Mouse (Mus musculus): Measurements from ENCODE around the gene Fam83b. TPM values are rescaled to one million over a fixed set of nuclear protein-coding genes. Genes with fewer than 3 reads are reported as not detected.

Gene Fam83b
- polyA plus RNA-seq, 1 experiment = 3.7 TPM

- Histone ChIP-seq H3K27me3 (ENCODE audit: control insufficient read depth, insufficient read depth, low read length, poor library complexity, severe bottlenecking) (no peaks in the 10 kb centered on the region), H3K4me1 (ENCODE audit: control insufficient read depth, insufficient read depth, low read length) (no peaks in the 10 kb centered on the region), H3K9ac (ENCODE audit: low read depth, poor library complexity, severe bottlenecking) (no peak overlapping the region), H3K36me3 (ENCODE audit: control insufficient read depth, insufficient read depth, low read length, poor library complexity, severe bottlenecking) (no peaks in the 10 kb centered on the region), H3K9me3 (replicated peaks; ENCODE audit: control insufficient read depth, insufficient read depth, low read length, poor library complexity, severe bottlenecking) (no peaks in the 10 kb centered on the region), H3K27ac (ENCODE audit: insufficient read depth, low read length) (no peak overlapping the region), H3K4me3 (ENCODE audit: low read depth, low read length) (no peak overlapping the region)
- TF ChIP-seq CTCF (IDR thresholded peaks at IDR 0.05; ENCODE audit: low read depth, low read length) = no peak
- no peak for TF ChIP-seq POLR2A (IDR thresholded peaks at IDR 0.05; ENCODE audit: insufficient read depth, low read length)
- TF ChIP-seq EP300 (IDR thresholded peaks at IDR 0.05; ENCODE audit: insufficient read depth, low read depth, low read length) = no peak
These were observed 27.6 kb downstream of the Fam83b start for GRCm38 (mm10) chr9:76539271-76539670.

GRCm38 (mm10) chr9:76536032-76536431 lies 30.9 kb downstream of the Fam83b start:
- TF ChIP-seq EP300 (IDR thresholded peaks at IDR 0.05; ENCODE audit: insufficient read depth, low read depth, low read length) (no peak), CTCF (IDR thresholded peaks at IDR 0.05; ENCODE audit: low read depth, low read length) (no peak), POLR2A (IDR thresholded peaks at IDR 0.05; ENCODE audit: insufficient read depth, low read length) (no peak)
- Histone ChIP-seq H3K4me3 (ENCODE audit: low read depth, low read length) (no peak overlapping the region), H3K36me3 (ENCODE audit: control insufficient read depth, insufficient read depth, low read length, poor library complexity, severe bottlenecking) (no peaks in the 10 kb centered on the region), H3K4me1 (ENCODE audit: control insufficient read depth, insufficient read depth, low read length) (no peaks in the 10 kb centered on the region), H3K9me3 (replicated peaks; ENCODE audit: control insufficient read depth, insufficient read depth, low read length, poor library complexity, severe bottlenecking) (no peaks in the 10 kb centered on the region; the same call in 1 of the 2 replicates), H3K9ac (ENCODE audit: low read depth, poor library complexity, severe bottlenecking) (no peak overlapping the region), H3K27ac (ENCODE audit: insufficient read depth, low read length) (no peak overlapping the region), H3K27me3 (ENCODE audit: control insufficient read depth, insufficient read depth, low read length, poor library complexity, severe bottlenecking) (no peaks in the 10 kb centered on the region)

- Histone ChIP-seq H3K9ac (ENCODE audit: low read depth, poor library complexity, severe bottlenecking) (no peak overlapping the region), H3K27ac (ENCODE audit: insufficient read depth, low read length) (no peak overlapping the region), H3K4me1 (ENCODE audit: control insufficient read depth, insufficient read depth, low read length) (no peaks in the 10 kb centered on the region), H3K4me3 (ENCODE audit: low read depth, low read length) (no peak overlapping the region), H3K9me3 (replicated peaks; ENCODE audit: control insufficient read depth, insufficient read depth, low read length, poor library complexity, severe bottlenecking) (no peaks in the 10 kb centered on the region; the same call in 1 of the 2 replicates), H3K27me3 (ENCODE audit: control insufficient read depth, insufficient read depth, low read length, poor library complexity, severe bottlenecking) (no peaks in the 10 kb centered on the region), H3K36me3 (ENCODE audit: control insufficient read depth, insufficient read depth, low read length, poor library complexity, severe bottlenecking) (no peaks in the 10 kb centered on the region)
- TF ChIP-seq EP300 (IDR thresholded peaks at IDR 0.05; ENCODE audit: insufficient read depth, low read depth, low read length) (no peak), CTCF (IDR thresholded peaks at IDR 0.05; ENCODE audit: low read depth, low read length) (no peak), POLR2A (IDR thresholded peaks at IDR 0.05; ENCODE audit: insufficient read depth, low read length) (no peak)
These were observed 34.5 kb downstream of the Fam83b start for GRCm38 (mm10) chr9:76532403-76532802.

DNA sequence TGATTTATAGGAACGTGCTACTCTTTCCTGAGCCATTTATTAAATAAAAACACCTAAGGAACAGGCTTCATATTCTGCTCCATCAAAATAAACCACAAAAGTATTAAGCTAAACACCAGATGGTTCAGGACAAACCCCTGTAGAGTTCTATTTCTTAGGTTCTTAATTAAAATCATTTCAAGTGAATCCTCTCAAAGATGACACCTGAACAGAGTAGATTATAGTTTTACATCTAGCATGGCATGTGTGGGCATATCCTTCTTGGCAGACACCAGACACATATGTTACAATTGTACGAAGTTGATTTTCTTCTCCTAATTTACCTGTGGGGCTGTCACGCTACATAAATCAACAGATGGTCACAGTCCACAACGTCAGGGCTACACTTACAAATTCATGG lies 35.5 kb downstream of the Fam83b start:
- H3K27ac ChIP-seq (ENCODE audit: insufficient read depth, low read length) = no peak overlapping the region
- H3K36me3 ChIP-seq (ENCODE audit: control insufficient read depth, insufficient read depth, low read length, poor library complexity, severe bottlenecking) = no peaks in the 10 kb centered on the region
- H3K4me1 ChIP-seq (ENCODE audit: control insufficient read depth, insufficient read depth, low read length) = no peaks in the 10 kb centered on the region
- H3K9me3 ChIP-seq (replicated peaks; ENCODE audit: control insufficient read depth, insufficient read depth, low read length, poor library complexity, severe bottlenecking) = no peaks in the 10 kb centered on the region; the same call in 1 of the 2 replicates
- no peak overlapping the region for H3K9ac ChIP-seq (ENCODE audit: low read depth, poor library complexity, severe bottlenecking)
- TF ChIP-seq EP300 (IDR thresholded peaks at IDR 0.05; ENCODE audit: insufficient read depth, low read depth, low read length) (no peak), CTCF (IDR thresholded peaks at IDR 0.05; ENCODE audit: low read depth, low read length) (no peak), POLR2A (IDR thresholded peaks at IDR 0.05; ENCODE audit: insufficient read depth, low read length) (no peak)
- no peaks in the 10 kb centered on the region for H3K27me3 ChIP-seq (ENCODE audit: control insufficient read depth, insufficient read depth, low read length, poor library complexity, severe bottlenecking)
- H3K4me3 ChIP-seq (ENCODE audit: low read depth, low read length) = no peak overlapping the region

GRCm38 (mm10) chr9:76525592-76525991 lies 41.3 kb downstream of the Fam83b start:
- TF ChIP-seq EP300 (IDR thresholded peaks at IDR 0.05; ENCODE audit: insufficient read depth, low read depth, low read length) = no peak
- no peak for TF ChIP-seq CTCF (IDR thresholded peaks at IDR 0.05; ENCODE audit: low read depth, low read length)
- TF ChIP-seq POLR2A (IDR thresholded peaks at IDR 0.05; ENCODE audit: insufficient read depth, low read length) = no peak
- H3K9ac ChIP-seq (ENCODE audit: low read depth, poor library complexity, severe bottlenecking) = no peak overlapping the region
- no peaks in the 10 kb centered on the region for H3K27me3 ChIP-seq (ENCODE audit: control insufficient read depth, insufficient read depth, low read length, poor library complexity, severe bottlenecking)
- no peaks in the 10 kb centered on the region for H3K9me3 ChIP-seq (replicated peaks; ENCODE audit: control insufficient read depth, insufficient read depth, low read length, poor library complexity, severe bottlenecking)
- H3K4me1 ChIP-seq (ENCODE audit: control insufficient read depth, insufficient read depth, low read length) = no peaks in the 10 kb centered on the region
- no peaks in the 10 kb centered on the region for H3K36me3 ChIP-seq (ENCODE audit: control insufficient read depth, insufficient read depth, low read length, poor library complexity, severe bottlenecking)
- no peak overlapping the region for H3K4me3 ChIP-seq (ENCODE audit: low read depth, low read length)
- no peak overlapping the region for H3K27ac ChIP-seq (ENCODE audit: insufficient read depth, low read length)

DNA sequence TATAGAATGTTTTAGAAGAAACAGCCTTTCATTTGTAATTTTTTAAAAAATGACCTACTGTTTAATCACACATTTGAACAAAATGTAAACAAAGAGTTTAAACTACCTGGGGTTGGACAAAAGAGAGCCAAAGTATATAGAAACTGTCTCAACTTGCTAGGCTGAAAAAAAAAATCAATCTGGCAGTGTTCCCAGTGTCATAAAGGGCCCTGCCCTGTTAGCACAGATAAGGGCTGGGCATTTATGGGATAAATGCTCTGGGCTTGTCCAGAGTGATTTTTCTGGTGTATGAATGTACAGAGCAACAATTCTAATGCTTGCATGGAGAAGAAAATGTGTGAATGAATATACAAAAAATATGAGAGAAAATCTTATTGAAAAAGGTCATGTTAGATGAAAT lies 43.8 kb downstream of the Fam83b start:
- no peak overlapping the region for H3K27ac ChIP-seq (ENCODE audit: insufficient read depth, low read length)

More for the DNA sequence above, 43.8 kb downstream of the Fam83b start:
- Histone ChIP-seq H3K4me3 (ENCODE audit: low read depth, low read length) (no peak overlapping the region), H3K36me3 (ENCODE audit: control insufficient read depth, insufficient read depth, low read length, poor library complexity, severe bottlenecking) (no peaks in the 10 kb centered on the region), H3K4me1 (ENCODE audit: control insufficient read depth, insufficient read depth, low read length) (no peaks in the 10 kb centered on the region), H3K9me3 (replicated peaks; ENCODE audit: control insufficient read depth, insufficient read depth, low read length, poor library complexity, severe bottlenecking) (no peaks in the 10 kb centered on the region), H3K27me3 (ENCODE audit: control insufficient read depth, insufficient read depth, low read length, poor library complexity, severe bottlenecking) (no peaks in the 10 kb centered on the region), H3K9ac (ENCODE audit: low read depth, poor library complexity, severe bottlenecking) (no peak overlapping the region)
- TF ChIP-seq EP300 (IDR thresholded peaks at IDR 0.05; ENCODE audit: insufficient read depth, low read depth, low read length) = no peak
- TF ChIP-seq POLR2A (IDR thresholded peaks at IDR 0.05; ENCODE audit: insufficient read depth, low read length) = no peak
- TF ChIP-seq CTCF (IDR thresholded peaks at IDR 0.05; ENCODE audit: low read depth, low read length) = no peak

Measured in ES-Bruce4 (cell line).